Mouse (Mus musculus) hindbrain, postnatal 0 days (tissue): Measurements from ENCODE around the gene Nhsl2. TPM values are rescaled to one million over a fixed set of nuclear protein-coding genes. Genes with fewer than 3 reads are reported as not detected.
"Not testable (repeated sequence)": the region's sequence is repeated elsewhere in the genome, so short reads cannot be mapped to it uniquely, and the experiment has no call there.

Experiments
- ATAC-seq: fragments of 200-750 bp; cut with Nextera tagmentation; 2 replicates; pipeline ENCODE4 v1.8.0; 2017; ENCODE audit warnings: mild to moderate bottlenecking, moderate TSS enrichment, moderate library complexity
- DNase-seq: peaks from one replicate; pipeline ENCODE4 v3.0.0-alpha.2; 2015; ENCODE audit warnings: low spot score
- H3K27ac ChIP-seq: fragments of 300-500 bp; sonication (generic); 2 replicates; pipeline ENCODE4 v1.5.1; 2014; ENCODE audit warnings: mild to moderate bottlenecking
- H3K27me3 ChIP-seq: fragments of 300-500 bp; sonication (generic); 2 replicates; pipeline ENCODE4 v1.6.1; 2014; ENCODE audit warnings: low read length, mixed read lengths; ENCODE audit not compliant: insufficient read depth
- H3K36me3 ChIP-seq: fragments of 300-500 bp; sonication (generic); 2 replicates; pipeline ENCODE4 v1.6.1; 2014; ENCODE audit warnings: low read length, mixed read lengths; ENCODE audit not compliant: insufficient read depth
- H3K4me1 ChIP-seq: fragments of 300-500 bp; sonication (generic); 2 replicates; pipeline ENCODE4 v1.6.1; 2014; ENCODE audit warnings: antibody characterized with exemption, low read length, mixed read lengths; ENCODE audit not compliant: insufficient read depth
- H3K4me2 ChIP-seq: fragments of 300-500 bp; sonication (generic); 2 replicates; pipeline ENCODE4 v1.6.1; 2014; ENCODE audit warnings: low read depth, mild to moderate bottlenecking, low read length, moderate library complexity, mixed read lengths
- H3K4me3 ChIP-seq: fragments of 300-500 bp; sonication (generic); 2 replicates; pipeline ENCODE4 v1.5.1; 2014; ENCODE audit warnings: low read length
- H3K9ac ChIP-seq: fragments of 300-500 bp; sonication (generic); replicated peaks from 2 replicates; pipeline ENCODE4 v1.6.1; 2014; ENCODE audit warnings: mild to moderate bottlenecking, low read length, moderate library complexity, mixed read lengths
- H3K9me3 ChIP-seq: fragments of 300-500 bp; sonication (generic); 2 replicates; pipeline ENCODE4 v1.6.1; 2016; ENCODE audit warnings: low read length, mixed read lengths
- CTCF ChIP-seq: IDR thresholded peaks from 2 replicates; pipeline ENCODE4 v1.5.1; 2016; ENCODE audit warnings: antibody characterized with exemption, control low read depth, low read depth
- WGBS: fragments of 180-500 bp; shearing (Covaris S2); extraction: QIAGEN DNeasy Blood & Tissue Kit; methylation state at CpG from one replicate; pipeline ENCODE4 v1.1.7; 2014; 5-methylcytosine and 5-hydroxymethylcytosine counted together
- polyA plus RNA-seq: library from polyadenylated mRNA; unstranded; fragments of >200 nt; fragmentation: Nextera tagmentation; extraction: Ambion mirVana; gene quantifications from 2 replicates; pipeline ENCODE4 v1.2.1, GENCODE M21; 2015
- total RNA-seq: library from RNA; depleted of rRNA; stranded (reverse); fragments of >200 nt; gene quantifications from 2 replicates; pipeline ENCODE4 v1.2.3, GENCODE M21; 2014

The Nhsl2 gene
- total and polyA plus RNA-seq, 2 experiments from 2014 or later = 5.8 to 32.5 TPM

DNA sequence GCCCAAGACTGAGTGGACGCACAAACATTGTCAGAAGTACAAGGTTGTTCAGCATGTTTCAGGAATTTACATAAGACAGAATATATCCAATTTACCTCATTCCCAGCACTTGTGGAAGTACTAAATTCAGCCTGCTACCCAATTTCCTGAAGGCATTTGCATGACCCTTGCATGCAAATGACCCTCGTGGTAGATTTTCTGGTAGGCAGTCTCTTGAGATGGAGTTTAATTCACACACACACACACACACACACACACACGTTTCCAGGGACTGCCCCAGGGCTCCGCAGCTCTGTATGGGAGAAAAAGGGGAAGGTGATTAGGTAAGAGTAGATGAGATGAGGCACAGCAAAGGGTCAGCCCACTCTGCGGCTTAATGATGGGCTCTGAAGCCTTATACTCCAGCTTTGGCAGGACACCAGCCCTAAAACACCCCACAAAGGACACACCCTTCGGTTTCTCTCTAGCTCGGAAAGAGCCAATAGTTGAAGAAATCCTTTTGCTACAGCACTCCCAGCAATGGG is 245.3 kb downstream of the Nhsl2 start:
- ATAC-seq (no peak), DNase-seq (no peak)
- TF ChIP-seq CTCF = no peak
- Histone ChIP-seq H3K27me3 (no peaks in the 10 kb centered on the region), H3K4me1 (no peaks in the 10 kb centered on the region), H3K4me2 (no peak overlapping the region), H3K9ac (no peak overlapping the region), H3K4me3 (no peak overlapping the region), H3K36me3 (no peaks in the 10 kb centered on the region), H3K27ac (no peak overlapping the region), H3K9me3 (no peaks in the 10 kb centered on the region)
- 73% methylated on average over 7 of the region's 7 CpGs for WGBS

DNA sequence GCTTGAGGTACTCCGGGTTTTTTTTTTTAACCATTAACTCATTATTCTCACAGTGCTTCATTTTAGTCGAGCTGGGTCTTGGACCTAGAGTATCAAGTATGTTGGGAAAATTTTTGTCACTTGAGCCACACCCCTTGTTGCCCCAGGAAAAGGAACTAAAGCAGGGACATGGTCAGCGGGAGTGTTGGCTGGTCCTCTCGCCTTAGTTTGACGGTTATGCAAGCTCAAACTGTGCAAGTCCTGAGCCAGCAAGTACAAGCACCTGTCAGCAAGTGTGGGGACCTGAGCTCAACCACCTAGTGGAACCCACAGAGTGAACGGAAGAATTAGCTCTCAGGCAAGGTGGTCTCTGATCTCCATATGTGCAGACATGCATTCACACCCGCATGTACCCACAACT is 252.7 kb downstream of the Nhsl2 start:
- 64% methylated on average over 7 of the region's 7 CpGs for WGBS
- H3K9me3 ChIP-seq = no peaks in the 10 kb centered on the region
- ATAC-seq (no peak), DNase-seq (no peak)
- H3K4me2 ChIP-seq = no peak overlapping the region
- no peaks in the 10 kb centered on the region for H3K27me3 ChIP-seq
- no peak overlapping the region for H3K27ac ChIP-seq
- H3K36me3 ChIP-seq = no peaks in the 10 kb centered on the region
- H3K4me3 ChIP-seq = no peak overlapping the region
- TF ChIP-seq CTCF = no peak
- no peaks in the 10 kb centered on the region for H3K4me1 ChIP-seq
- no peak overlapping the region for H3K9ac ChIP-seq

DNA sequence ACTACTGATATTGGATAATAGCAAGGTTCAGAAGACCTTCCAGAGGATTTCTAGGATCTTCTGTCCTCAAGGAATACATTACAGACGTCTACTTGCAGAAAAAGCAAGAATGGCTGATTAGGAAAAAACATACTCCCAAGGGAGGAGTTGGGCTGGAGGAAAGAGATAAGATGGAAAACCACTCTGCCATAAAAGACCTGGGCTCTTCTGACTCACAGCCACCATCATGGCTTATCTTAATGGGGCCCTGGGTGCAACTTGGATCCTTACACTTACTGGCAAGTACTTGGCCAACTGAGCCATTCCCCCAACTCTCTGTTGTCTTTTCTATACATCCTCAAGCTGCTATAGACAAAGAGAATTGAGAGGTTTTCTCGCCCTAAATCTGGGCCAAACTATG is 254.6 kb downstream of the Nhsl2 start:
- not testable (repeated sequence) for H3K4me2 ChIP-seq, H3K27ac ChIP-seq, H3K4me1 ChIP-seq, H3K9me3 ChIP-seq, H3K36me3 ChIP-seq, ATAC-seq, DNase-seq, H3K4me3 ChIP-seq, H3K9ac ChIP-seq, H3K27me3 ChIP-seq
- WGBS = 74% methylated on average over 2 of the region's 2 CpGs

DNA sequence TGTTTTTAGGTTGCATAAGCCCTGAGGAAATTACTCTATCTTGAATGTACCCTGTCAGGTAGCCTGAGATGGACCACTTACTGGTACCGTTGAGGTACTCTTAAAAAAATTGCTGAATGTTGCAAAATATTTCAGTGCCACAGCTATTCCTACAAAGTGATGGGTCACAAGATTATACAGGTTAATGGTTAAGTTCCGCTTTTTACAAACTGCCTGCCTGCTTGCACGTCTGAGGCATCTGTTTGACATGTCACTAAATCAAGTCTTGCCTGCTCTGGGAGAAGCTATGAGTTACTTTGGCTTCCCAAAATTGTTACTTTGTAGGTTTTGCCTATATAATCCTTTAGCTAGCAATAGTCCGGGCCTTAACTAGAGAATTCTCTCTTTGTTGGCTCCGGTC is 260.2 kb downstream of the Nhsl2 start:
- not testable (repeated sequence) for H3K27me3 ChIP-seq, DNase-seq, H3K4me2 ChIP-seq, H3K4me3 ChIP-seq, H3K9ac ChIP-seq, H3K36me3 ChIP-seq, H3K9me3 ChIP-seq, H3K27ac ChIP-seq, ATAC-seq, H3K4me1 ChIP-seq
- 83% methylated on average over 5 of the region's 5 CpGs for WGBS

DNA sequence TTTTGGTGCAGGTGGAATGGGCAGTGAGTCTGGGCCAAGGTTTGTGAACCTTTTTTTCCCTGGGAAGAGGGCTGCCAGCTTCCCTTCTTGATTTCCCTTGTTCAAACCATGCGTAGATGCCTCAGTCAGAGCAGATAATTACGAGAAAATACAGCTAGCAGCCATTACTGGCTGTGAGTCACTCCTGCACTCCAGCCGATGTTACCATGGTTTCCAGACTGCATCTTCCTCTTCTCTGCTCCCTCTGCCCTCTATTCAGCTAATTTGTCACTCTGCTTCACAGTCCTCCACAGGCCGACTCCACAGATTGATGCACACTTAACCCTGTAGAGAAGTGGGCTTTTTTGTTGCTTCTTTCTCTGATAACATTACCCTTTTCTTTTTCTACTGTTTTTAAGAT is 266.5 kb downstream of the Nhsl2 start:
- Histone ChIP-seq H3K36me3 (no peaks in the 10 kb centered on the region), H3K27ac (peak overlapping the region; percentile 52; the same call in 1 of the 2 replicates), H3K9me3 (no peaks in the 10 kb centered on the region), H3K27me3 (no peaks in the 10 kb centered on the region), H3K4me3 (no peak overlapping the region), H3K9ac (no peak overlapping the region), H3K4me2 (no peak overlapping the region), H3K4me1 (no peaks in the 10 kb centered on the region)
- ATAC-seq (no peak), DNase-seq (peak; percentile 28)
- no peak for TF ChIP-seq CTCF
- 31% methylated on average over 4 of the region's 4 CpGs for WGBS

DNA sequence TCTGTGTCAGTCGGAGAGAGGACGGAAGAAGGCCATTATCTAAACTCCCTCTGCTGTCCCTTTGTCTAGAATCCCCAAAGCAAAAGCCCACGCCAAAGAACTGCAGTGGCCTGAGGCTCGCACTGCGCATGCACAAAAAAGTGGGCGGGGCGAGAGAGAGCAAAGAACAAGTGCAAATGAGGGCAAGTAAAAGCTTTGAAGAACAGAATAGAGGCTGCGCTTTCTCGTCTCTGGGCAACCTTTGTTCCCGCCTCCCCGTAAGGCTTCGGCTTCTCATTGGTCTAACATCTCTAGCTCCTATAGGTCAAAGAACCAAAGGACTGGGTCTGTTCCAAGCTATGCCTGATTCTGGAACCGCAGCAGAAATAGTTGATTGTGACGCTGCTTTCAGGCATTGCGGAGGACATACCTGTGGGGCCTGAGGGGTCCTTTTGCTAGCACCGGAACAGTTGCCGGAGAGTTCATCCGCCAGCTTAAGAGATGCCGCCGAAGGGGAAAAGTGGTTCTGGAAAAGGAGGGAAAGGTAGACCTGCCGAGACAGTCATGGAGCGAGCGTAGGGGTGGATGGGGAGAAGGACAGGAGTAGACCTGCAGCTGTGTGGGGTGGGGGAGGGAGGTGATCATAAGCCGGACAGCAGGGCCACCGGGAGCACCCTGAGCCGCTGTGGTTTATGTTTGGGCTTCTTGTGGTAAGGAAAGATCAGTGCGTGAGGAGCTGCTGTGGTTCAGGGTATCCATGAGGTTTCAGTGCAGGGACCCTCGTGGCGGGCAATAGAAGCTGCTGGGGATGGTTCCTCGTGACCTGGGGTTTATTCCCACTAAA is 270.1 kb downstream of the Nhsl2 start, which contains the start of gene Pin4:
Gene Pin4 (plus strand): TSS at position 406 of the 823 bp plus-strand sequence.
- Histone ChIP-seq H3K4me1 (no peaks in the 10 kb centered on the region), H3K9ac (peak within 1 kb of the TSS; percentile 56), H3K4me3 (peak within 1 kb of the TSS; percentile 51), H3K4me2 (peak within 1 kb of the TSS; percentile 63), H3K9me3 (no peaks in the 10 kb centered on the region), H3K27ac (peak within 1 kb of the TSS; percentile 60), H3K27me3 (no peaks in the 10 kb centered on the region), H3K36me3 (no peaks in the 10 kb centered on the region)
- peak; percentile 51 for TF ChIP-seq CTCF
- WGBS = 24% methylated on average over 30 of the region's 30 CpGs
- DNase-seq = peak; percentile 96
- peak; percentile 99 for ATAC-seq

DNA sequence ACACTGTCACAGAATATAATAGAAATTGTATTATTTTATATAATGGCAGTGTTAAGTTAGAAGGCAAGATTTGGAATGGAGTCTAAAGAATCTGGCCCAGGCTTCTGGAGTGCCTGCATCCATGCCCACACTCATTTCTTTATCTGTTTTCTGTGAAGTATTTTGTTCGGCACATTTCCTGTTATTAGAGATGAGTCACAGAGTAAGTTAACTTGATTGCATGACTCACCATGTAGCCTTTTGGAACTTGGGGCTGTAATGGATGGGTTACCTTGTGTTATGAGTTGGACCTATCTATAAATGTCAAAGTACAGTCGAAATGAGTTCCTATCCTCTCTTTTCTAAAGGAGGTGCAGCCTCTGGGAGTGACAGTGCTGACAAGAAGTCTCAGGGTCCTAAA is 272.1 kb downstream of the Nhsl2 start:
- H3K4me3 ChIP-seq = no peak overlapping the region
- ATAC-seq (no peak), DNase-seq (no peak)
- H3K9ac ChIP-seq = no peak overlapping the region
- H3K27ac ChIP-seq = no peak overlapping the region
- H3K4me1 ChIP-seq = no peaks in the 10 kb centered on the region
- H3K9me3 ChIP-seq = no peaks in the 10 kb centered on the region
- no peaks in the 10 kb centered on the region for H3K27me3 ChIP-seq
- WGBS = 73% methylated on average over 2 of the region's 2 CpGs
- no peak overlapping the region for H3K4me2 ChIP-seq
- TF ChIP-seq CTCF = no peak
- no peaks in the 10 kb centered on the region for H3K36me3 ChIP-seq
